Mouse (Mus musculus) ES-Bruce4 (cell line): ENCODE measurements at regions not wholly inside any gene's neighbourhood (a gene's known extent, or its start where the extent isn't known, plus 50 kb on each side); places are given as distances from the start of the nearest gene placed in this dataset.

ENCODE experiments used
- H3K27ac ChIP-seq: 2 replicates; pipeline ENCODE4 v1.5.1; 2012; ENCODE audit warnings: low read length, inconsistent platforms; ENCODE audit not compliant: insufficient read depth
- H3K27me3 ChIP-seq: 2 replicates; pipeline ENCODE4 v1.6.1; 2012; ENCODE audit warnings: mild to moderate bottlenecking, low read length, inconsistent platforms; ENCODE audit not compliant: control insufficient read depth, poor library complexity, insufficient read depth, severe bottlenecking
- H3K36me3 ChIP-seq: 2 replicates; pipeline ENCODE4 v1.6.1; 2012; ENCODE audit warnings: inconsistent platforms, mild to moderate bottlenecking, low read length, moderate library complexity; ENCODE audit not compliant: control insufficient read depth, poor library complexity, insufficient read depth, severe bottlenecking
- H3K4me1 ChIP-seq: one replicate; pipeline ENCODE4 v1.8.1; 2011; ENCODE audit warnings: low read length; ENCODE audit not compliant: control insufficient read depth, insufficient read depth
- H3K4me3 ChIP-seq: 2 replicates; pipeline ENCODE4 v1.5.1; 2011; ENCODE audit warnings: low read depth, mild to moderate bottlenecking, low read length
- H3K9ac ChIP-seq: 2 replicates; pipeline ENCODE4 v1.6.1; 2012; ENCODE audit warnings: low read depth, mild to moderate bottlenecking, inconsistent platforms; ENCODE audit not compliant: poor library complexity, severe bottlenecking
- H3K9me3 ChIP-seq: replicated peaks from 2 replicates; pipeline ENCODE4 v1.6.1; 2012; ENCODE audit warnings: mild to moderate bottlenecking, low read length, inconsistent platforms; ENCODE audit not compliant: control insufficient read depth, poor library complexity, insufficient read depth, severe bottlenecking
- CTCF ChIP-seq: IDR thresholded peaks from one replicate; pipeline ENCODE4 v1.8.1; 2011; ENCODE audit warnings: low read depth, low read length
- EP300 ChIP-seq: IDR thresholded peaks from 2 replicates; pipeline ENCODE4 v1.6.1; 2011; ENCODE audit warnings: low read depth, low read length; ENCODE audit not compliant: insufficient read depth
- POLR2A ChIP-seq: IDR thresholded peaks from one replicate; pipeline ENCODE4 v1.8.1; 2011; ENCODE audit warnings: low read length; ENCODE audit not compliant: insufficient read depth

GRCm38 (mm10) chr7:95924805-95925204 is 246.2 kb upstream of the Tenm4 start:
- Histone ChIP-seq H3K27ac (no peak overlapping the region), H3K36me3 (no peaks in the 10 kb centered on the region), H3K4me1 (no peaks in the 10 kb centered on the region), H3K9ac (no peak overlapping the region), H3K4me3 (no peak overlapping the region), H3K9me3 (no peaks in the 10 kb centered on the region), H3K27me3 (no peaks in the 10 kb centered on the region; the same call in 1 of the 2 replicates)
- no peak for TF ChIP-seq EP300
- TF ChIP-seq CTCF = no peak
- no peak for TF ChIP-seq POLR2A

- Histone ChIP-seq H3K36me3 (no peaks in the 10 kb centered on the region), H3K9ac (no peak overlapping the region), H3K27me3 (no peaks in the 10 kb centered on the region; the same call in 1 of the 2 replicates), H3K9me3 (no peaks in the 10 kb centered on the region), H3K4me1 (no peaks in the 10 kb centered on the region), H3K27ac (no peak overlapping the region), H3K4me3 (no peak overlapping the region)
- TF ChIP-seq POLR2A (no peak), EP300 (no peak), CTCF (no peak)
Observed at GRCm38 (mm10) chr7:95926119-95927039, 244.7 kb upstream of the Tenm4 start.

GRCm38 (mm10) chr7:95936599-95936998 is 234.4 kb upstream of the Tenm4 start:
- TF ChIP-seq POLR2A = no peak
- H3K9ac ChIP-seq = no peak overlapping the region

GRCm38 (mm10) chr7:95943420-95943819 is 227.6 kb upstream of the Tenm4 start:
- Histone ChIP-seq H3K9ac (no peak overlapping the region), H3K4me3 (no peak overlapping the region), H3K27ac (no peak overlapping the region), H3K27me3 (no peaks in the 10 kb centered on the region), H3K9me3 (no peaks in the 10 kb centered on the region; the same call in 1 of the 2 replicates), H3K36me3 (no peaks in the 10 kb centered on the region), H3K4me1 (no peaks in the 10 kb centered on the region)
- no peak for TF ChIP-seq CTCF

More at GRCm38 (mm10) chr7:95936599-95936998, 234.4 kb upstream of the Tenm4 start:
- Histone ChIP-seq H3K4me1 (no peaks in the 10 kb centered on the region), H3K36me3 (no peaks in the 10 kb centered on the region), H3K27ac (no peak overlapping the region), H3K9me3 (no peaks in the 10 kb centered on the region), H3K4me3 (no peak overlapping the region), H3K27me3 (no peaks in the 10 kb centered on the region; the same call in 1 of the 2 replicates)

- Histone ChIP-seq H3K9ac (no peak overlapping the region), H3K36me3 (no peaks in the 10 kb centered on the region), H3K27me3 (no peaks in the 10 kb centered on the region), H3K9me3 (no peaks in the 10 kb centered on the region), H3K27ac (no peak overlapping the region), H3K4me1 (no peaks in the 10 kb centered on the region), H3K4me3 (no peak overlapping the region)
- TF ChIP-seq EP300 = no peak
- no peak for TF ChIP-seq POLR2A
- TF ChIP-seq CTCF = no peak
Observed at GRCm38 (mm10) chr7:95952395-95952794, 218.7 kb upstream of the Tenm4 start.

- Histone ChIP-seq H3K36me3 (no peaks in the 10 kb centered on the region), H3K9ac (no peak overlapping the region), H3K4me3 (no peak overlapping the region), H3K9me3 (no peaks in the 10 kb centered on the region), H3K27ac (no peak overlapping the region), H3K4me1 (no peaks in the 10 kb centered on the region), H3K27me3 (no peaks in the 10 kb centered on the region)
- no peak for TF ChIP-seq EP300
- TF ChIP-seq CTCF = no peak
- TF ChIP-seq POLR2A = no peak
Observed at GRCm38 (mm10) chr7:95954511-95954910, 216.5 kb upstream of the Tenm4 start.
